Mouse (Mus musculus) E14TG2a.4 (cell line): ENCODE results near the gene Igsf21.

Experiments used
- CTCF ChIP-seq: conservative IDR thresholded peaks from 2 replicates; pipeline ENCODE4 v1.5.1; 2014; ENCODE audit warnings: low read length
- POU5F1 ChIP-seq: IDR thresholded peaks from 2 replicates; pipeline ENCODE4 v1.6.1; 2014; ENCODE audit warnings: low read length, borderline replicate concordance

GRCm38 (mm10) chr4:140270451-140270850, 23.9 kb upstream of the Igsf21 start:
- TF ChIP-seq CTCF (no peak), POU5F1 (no peak)
